Mouse (Mus musculus) B cell, adult 67 days (primary cell): Measurements from ENCODE around the gene Jun. TPM values are rescaled to one million over a fixed set of nuclear protein-coding genes. Genes with fewer than 3 reads are reported as not detected.

Experiments
- total RNA-seq, 2 experiments: library from RNA; stranded (reverse); gene quantifications; 4 replicates each; pipeline ENCODE4 v1.2.4; 2023

Gene Jun
- 100 to 1,000 TPM; 368 to 810 TPM for total RNA-seq

DNA sequence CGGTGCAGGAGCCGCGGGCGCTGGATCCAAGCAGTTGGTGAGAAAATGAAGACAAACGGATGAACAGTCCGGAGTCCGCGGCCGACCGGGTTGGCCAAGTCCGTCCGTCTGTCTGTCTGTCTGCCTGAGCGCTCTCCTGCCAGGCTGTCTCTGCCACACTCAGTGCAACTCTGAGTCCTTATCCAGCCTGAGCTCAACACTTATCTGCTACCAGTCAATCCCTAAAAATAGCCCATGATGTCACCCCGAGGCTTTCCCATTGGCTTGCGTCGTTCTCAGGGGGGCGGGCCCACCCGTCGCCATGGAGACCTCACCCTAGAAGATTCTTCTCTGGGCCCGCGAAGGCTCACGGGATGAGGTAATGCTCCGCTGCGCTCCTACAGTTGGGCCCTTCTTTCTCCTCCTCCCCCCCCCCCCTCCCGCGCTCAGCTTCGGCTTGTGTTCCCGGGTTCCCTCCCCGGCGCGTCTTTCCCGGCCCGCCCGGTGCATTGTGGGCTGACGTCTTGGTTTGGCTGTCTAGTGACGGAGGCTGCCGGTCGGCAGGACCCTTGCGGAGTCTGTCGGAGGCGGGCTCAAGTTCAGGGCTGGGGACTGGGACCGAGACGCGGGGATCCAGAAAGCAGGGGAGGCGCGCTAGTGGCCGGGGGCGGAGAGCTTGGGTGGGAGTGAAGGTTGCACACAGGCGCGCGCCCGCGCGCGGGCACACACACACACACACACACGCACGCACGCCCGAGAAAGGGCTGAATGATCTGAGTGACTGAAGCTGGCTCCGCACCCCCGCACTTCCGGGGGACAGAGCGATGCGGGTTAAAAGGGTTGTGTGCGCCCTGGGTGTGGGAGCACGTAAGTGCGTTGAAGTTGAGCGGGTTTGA is at the start of gene Jun:
TSS of gene Jun (minus strand) at position 198 of the 875 bp plus-strand sequence.

Other genes with a start within 250 kb of the Jun start
- 1 to 10 TPM in 1 of 2 experiments, under 1 TPM in 1; 0.78 to 1.0 TPM for gene Eqtn, start 123.4 kb downstream of the Jun start, total RNA-seq
- 10 to 100 TPM; 72.9 to 74.4 TPM for gene Mysm1, start 73.1 kb downstream of the Jun start, total RNA-seq